Mouse (Mus musculus) limb, embryonic 15.5 days (tissue): ENCODE data around the gene Sprtn. TPM values are rescaled to one million over a fixed set of nuclear protein-coding genes. Genes with fewer than 3 reads are reported as not detected.

ENCODE experiments used
- ATAC-seq: fragments of 200-750 bp; cut with Nextera tagmentation; 2 replicates; pipeline ENCODE4 v1.8.0; 2017; ENCODE audit warnings: low read depth, moderate TSS enrichment; ENCODE audit not compliant: insufficient number of reproducible peaks, low FRiP score, low TSS enrichment
- H3K27ac ChIP-seq: fragments of 300-500 bp; sonication (generic); 2 replicates; pipeline ENCODE4 v1.5.1; 2015; ENCODE audit warnings: moderate library complexity, mild to moderate bottlenecking, inconsistent platforms
- H3K27me3 ChIP-seq: fragments of 300-500 bp; sonication (generic); 2 replicates; pipeline ENCODE4 v1.6.1; 2015; ENCODE audit warnings: inconsistent platforms
- H3K36me3 ChIP-seq: fragments of 300-500 bp; sonication (generic); 2 replicates; pipeline ENCODE4 v1.6.1; 2015; ENCODE audit warnings: inconsistent platforms
- H3K4me1 ChIP-seq: fragments of 300-500 bp; sonication (generic); 2 replicates; pipeline ENCODE4 v1.6.1; 2015; ENCODE audit warnings: inconsistent platforms
- H3K4me2 ChIP-seq: fragments of 300-500 bp; sonication (generic); 2 replicates; pipeline ENCODE4 v1.6.1; 2015; ENCODE audit warnings: mild to moderate bottlenecking, inconsistent platforms
- H3K4me3 ChIP-seq: fragments of 300-500 bp; sonication (generic); 2 replicates; pipeline ENCODE4 v1.5.1; 2015; ENCODE audit warnings: mild to moderate bottlenecking, inconsistent platforms
- H3K9ac ChIP-seq: fragments of 300-500 bp; sonication (generic); 2 replicates; pipeline ENCODE4 v1.6.1; 2015; ENCODE audit warnings: inconsistent platforms
- H3K9me3 ChIP-seq: fragments of 300-500 bp; sonication (generic); 2 replicates; pipeline ENCODE4 v1.6.1; 2016; ENCODE audit warnings: inconsistent platforms
- WGBS: fragments of 180-500 bp; shearing (Covaris S2); methylation state at CpG from one replicate; pipeline ENCODE4 v1.1.7; 2015; 5-methylcytosine and 5-hydroxymethylcytosine counted together
- polyA plus RNA-seq: library from polyadenylated mRNA; unstranded; fragments of >200 nt; fragmentation: Nextera tagmentation; extraction: Ambion mirVana; gene quantifications from 2 replicates; pipeline ENCODE4 v1.2.1, GENCODE M21; 2015

Gene Sprtn
- polyA plus RNA-seq, 1 experiment from 2014 or later, result 11.8 TPM

DNA sequence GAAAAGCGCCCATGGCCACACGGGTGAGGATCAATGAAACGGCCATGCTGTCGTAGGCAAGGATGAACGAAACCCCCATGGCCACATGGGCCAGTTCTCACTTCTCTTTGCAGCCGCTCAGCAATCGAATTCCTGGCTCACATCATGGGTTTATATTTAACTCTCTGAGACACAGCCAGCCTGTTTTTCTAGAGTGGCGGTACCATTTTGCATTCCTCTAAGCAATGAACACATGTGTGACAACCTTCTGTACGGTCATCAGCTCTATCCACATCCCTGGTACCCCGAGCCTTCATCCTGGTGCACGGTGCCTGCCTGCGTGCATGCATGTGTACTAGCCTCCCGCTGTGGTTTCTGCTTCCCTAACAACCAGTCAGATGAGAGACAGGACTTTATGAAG is 32.4 kb downstream of the Sprtn start:
- Histone ChIP-seq H3K4me2 (no peak overlapping the region), H3K4me3 (no peak overlapping the region), H3K9ac (no peak overlapping the region), H3K36me3 (0 out of 2 replicates have a peak, but pooled peaks cover 7% of the 10 kb centered on the region), H3K27ac (no peak overlapping the region), H3K9me3 (no peaks in the 10 kb centered on the region), H3K4me1 (peaks cover 30% of the 10 kb centered on the region), H3K27me3 (no peaks in the 10 kb centered on the region)
- WGBS, result 74% methylated on average over 13 of the region's 13 CpGs
- no peak for ATAC-seq

- Histone ChIP-seq H3K4me1 (peaks cover 26% of the 10 kb centered on the region), H3K4me3 (no peak overlapping the region), H3K9ac (no peak overlapping the region), H3K36me3 (0 out of 2 replicates have a peak, but pooled peaks cover 6% of the 10 kb centered on the region), H3K9me3 (no peaks in the 10 kb centered on the region), H3K27ac (no peak overlapping the region), H3K27me3 (no peaks in the 10 kb centered on the region), H3K4me2 (no peak overlapping the region)
- ATAC-seq, result no peak
- 68% methylated on average over 4 of the region's 4 CpGs for WGBS
Observed at GRCm38 (mm10) chr8:124930649-124931048, 33.0 kb downstream of the Sprtn start.

- Histone ChIP-seq H3K36me3 (0 out of 2 replicates have a peak, but pooled peaks cover 4% of the 10 kb centered on the region), H3K4me3 (no peak overlapping the region), H3K27ac (no peak overlapping the region), H3K9me3 (no peaks in the 10 kb centered on the region), H3K9ac (no peak overlapping the region), H3K4me1 (peaks cover 10% of the 10 kb centered on the region), H3K4me2 (no peak overlapping the region), H3K27me3 (no peaks in the 10 kb centered on the region)
- ATAC-seq, result no peak
- 81% methylated on average over 3 of the region's 3 CpGs for WGBS
Observed at GRCm38 (mm10) chr8:124932435-124932834, 34.7 kb downstream of the Sprtn start.

GRCm38 (mm10) chr8:124935116-124935515 is 37.4 kb downstream of the Sprtn start:
- Histone ChIP-seq H3K9me3 (no peaks in the 10 kb centered on the region), H3K36me3 (peaks cover 21% of the 10 kb centered on the region; the same call in 1 of the 2 replicates), H3K4me2 (no peak overlapping the region), H3K4me1 (peaks cover 4% of the 10 kb centered on the region), H3K9ac (no peak overlapping the region), H3K4me3 (no peak overlapping the region), H3K27ac (no peak overlapping the region), H3K27me3 (no peaks in the 10 kb centered on the region)
- no peak for ATAC-seq
- WGBS, result 84% methylated on average over 5 of the region's 5 CpGs

GRCm38 (mm10) chr8:124936699-124937098 is 39.0 kb downstream of the Sprtn start:
- Histone ChIP-seq H3K27ac (no peak overlapping the region), H3K27me3 (no peaks in the 10 kb centered on the region), H3K4me2 (no peak overlapping the region), H3K4me3 (no peak overlapping the region), H3K9ac (no peak overlapping the region), H3K36me3 (peaks cover 31% of the 10 kb centered on the region), H3K4me1 (no peaks in the 10 kb centered on the region; the same call in 1 of the 2 replicates), H3K9me3 (no peaks in the 10 kb centered on the region)
- WGBS, result 94% methylated on average over 10 of the region's 10 CpGs
- no peak for ATAC-seq

DNA sequence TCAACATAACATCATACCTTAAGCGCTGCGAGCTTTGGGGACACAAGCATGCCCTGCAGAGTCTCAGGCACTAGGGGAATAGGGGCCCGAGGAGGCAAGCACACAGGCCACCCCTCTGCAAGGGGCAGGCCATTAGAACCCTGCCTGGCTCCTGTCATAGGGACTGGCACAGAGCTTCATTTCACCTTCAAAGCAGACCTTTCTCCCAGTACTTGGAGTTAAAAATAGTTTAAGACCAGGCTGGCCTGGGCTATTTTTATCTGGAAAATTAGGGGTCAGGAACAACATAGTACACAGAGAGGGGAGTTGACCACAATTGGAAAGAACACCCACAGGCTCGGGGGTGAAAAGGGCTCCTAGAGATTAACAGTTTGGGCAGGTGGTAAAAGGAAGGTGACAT is 39.6 kb downstream of the Sprtn start:
- Histone ChIP-seq H3K27me3 (no peaks in the 10 kb centered on the region), H3K27ac (no peak overlapping the region), H3K9me3 (no peaks in the 10 kb centered on the region), H3K4me2 (no peak overlapping the region), H3K4me1 (no peaks in the 10 kb centered on the region; the same call in 1 of the 2 replicates), H3K9ac (no peak overlapping the region), H3K36me3 (peaks cover 33% of the 10 kb centered on the region), H3K4me3 (no peak overlapping the region)
- WGBS, result 90% methylated on average over 4 of the region's 4 CpGs
- no peak for ATAC-seq

- Histone ChIP-seq H3K9me3 (no peaks in the 10 kb centered on the region), H3K4me2 (no peak overlapping the region), H3K27ac (no peak overlapping the region), H3K36me3 (peaks cover 26% of the 10 kb centered on the region), H3K4me3 (no peak overlapping the region), H3K9ac (no peak overlapping the region), H3K4me1 (peaks cover 35% of the 10 kb centered on the region), H3K27me3 (no peaks in the 10 kb centered on the region)
- 91% methylated on average over 6 of the region's 6 CpGs for WGBS
- no peak for ATAC-seq
Observed at GRCm38 (mm10) chr8:124943801-124944200, 46.1 kb downstream of the Sprtn start.

DNA sequence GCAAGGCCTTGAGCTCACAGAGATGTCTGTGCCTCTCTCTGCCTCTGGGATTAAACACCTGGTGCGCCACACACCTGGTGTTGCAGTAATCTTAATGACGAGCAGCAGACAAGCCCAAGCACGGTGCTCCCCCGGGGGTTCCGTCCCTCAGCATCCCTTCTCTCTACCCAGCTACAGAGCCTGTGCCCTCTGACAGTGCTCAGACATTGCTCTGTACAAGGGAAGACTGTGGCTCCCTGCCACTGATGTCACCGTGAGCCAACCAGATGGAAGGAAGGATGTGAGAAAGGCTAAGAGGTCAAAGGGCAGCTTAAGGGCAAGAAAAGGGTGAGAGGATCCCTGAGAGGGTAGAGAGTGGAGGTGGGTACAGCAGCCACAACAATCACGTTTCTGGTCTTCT is 46.7 kb downstream of the Sprtn start:
- Histone ChIP-seq H3K9me3 (no peaks in the 10 kb centered on the region), H3K4me3 (no peak overlapping the region), H3K27ac (no peak overlapping the region), H3K36me3 (peaks cover 20% of the 10 kb centered on the region), H3K27me3 (no peaks in the 10 kb centered on the region), H3K4me2 (no peak overlapping the region), H3K9ac (no peak overlapping the region), H3K4me1 (peaks cover 35% of the 10 kb centered on the region)
- 54% methylated on average over 7 of the region's 7 CpGs for WGBS
- no peak for ATAC-seq

DNA sequence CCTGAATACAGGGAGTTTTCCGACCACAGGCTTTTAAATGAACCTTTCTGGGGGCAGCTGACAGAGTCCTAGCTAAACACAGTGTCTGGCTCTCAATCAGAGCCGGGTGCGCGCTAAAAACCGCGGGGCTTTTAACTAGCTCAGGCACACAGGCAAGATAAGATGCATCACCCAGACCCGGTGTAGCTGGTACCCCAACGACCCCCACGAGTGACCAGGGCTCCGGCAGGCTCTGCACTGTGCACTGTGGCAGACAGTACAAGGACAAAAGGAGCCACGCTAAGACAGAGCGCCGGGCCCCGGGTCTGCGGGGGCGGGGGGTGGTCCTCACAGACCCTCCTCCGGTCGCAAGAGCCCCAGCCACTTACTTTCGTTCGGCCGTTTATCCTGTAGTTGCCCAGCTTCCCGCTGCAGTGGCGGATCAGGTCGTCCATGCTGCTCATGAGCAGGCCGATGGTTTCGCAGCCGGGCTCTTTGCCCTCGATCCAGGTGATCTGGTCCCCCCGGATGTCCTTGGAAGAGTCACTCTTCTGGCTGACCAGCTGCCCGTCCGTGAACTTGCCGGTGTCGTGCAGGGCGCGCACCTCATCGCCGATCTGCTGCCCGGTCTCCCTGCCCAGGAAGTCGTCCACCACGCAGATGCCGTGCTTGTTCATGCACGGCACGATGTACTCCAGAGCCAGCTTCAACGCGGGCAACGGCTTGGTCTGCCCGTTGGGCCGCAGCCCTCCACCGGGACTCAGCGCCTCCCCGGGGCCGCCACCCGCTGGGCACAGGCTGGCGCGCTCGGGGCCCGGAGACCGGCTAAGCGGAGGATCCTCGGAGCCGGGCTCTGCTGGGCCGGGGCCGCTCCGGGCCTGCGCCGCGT is 50.4 kb downstream of the Sprtn start:
- H3K27me3 ChIP-seq, result no peaks in the 10 kb centered on the region
- no peaks in the 10 kb centered on the region for H3K36me3 ChIP-seq
- peak overlapping the region; percentile 96 for H3K27ac ChIP-seq
- H3K4me1 ChIP-seq, result peaks cover 45% of the 10 kb centered on the region
- peak overlapping the region; percentile 87 for H3K9ac ChIP-seq
- ATAC-seq, result no peak
- peak overlapping the region; percentile 86 for H3K4me2 ChIP-seq
- no peaks in the 10 kb centered on the region for H3K9me3 ChIP-seq
- peak overlapping the region; percentile 86 for H3K4me3 ChIP-seq
- WGBS, result under 1% methylated on average over 62 of the region's 67 CpGs

- WGBS, result 2% methylated on average over 50 of the region's 62 CpGs
- peak overlapping the region; percentile 86 for H3K4me2 ChIP-seq
- ATAC-seq, result no peak; the same call in 1 of the 2 replicates
- no peaks in the 10 kb centered on the region for H3K9me3 ChIP-seq
- no peaks in the 10 kb centered on the region for H3K36me3 ChIP-seq
- H3K9ac ChIP-seq, result peak overlapping the region; percentile 87
- H3K4me3 ChIP-seq, result peak overlapping the region; percentile 86
- H3K4me1 ChIP-seq, result peaks cover 45% of the 10 kb centered on the region
- H3K27ac ChIP-seq, result peak overlapping the region; percentile 96
- H3K27me3 ChIP-seq, result no peaks in the 10 kb centered on the region
Observed at GRCm38 (mm10) chr8:124948733-124949111, 51.0 kb downstream of the Sprtn start.

DNA sequence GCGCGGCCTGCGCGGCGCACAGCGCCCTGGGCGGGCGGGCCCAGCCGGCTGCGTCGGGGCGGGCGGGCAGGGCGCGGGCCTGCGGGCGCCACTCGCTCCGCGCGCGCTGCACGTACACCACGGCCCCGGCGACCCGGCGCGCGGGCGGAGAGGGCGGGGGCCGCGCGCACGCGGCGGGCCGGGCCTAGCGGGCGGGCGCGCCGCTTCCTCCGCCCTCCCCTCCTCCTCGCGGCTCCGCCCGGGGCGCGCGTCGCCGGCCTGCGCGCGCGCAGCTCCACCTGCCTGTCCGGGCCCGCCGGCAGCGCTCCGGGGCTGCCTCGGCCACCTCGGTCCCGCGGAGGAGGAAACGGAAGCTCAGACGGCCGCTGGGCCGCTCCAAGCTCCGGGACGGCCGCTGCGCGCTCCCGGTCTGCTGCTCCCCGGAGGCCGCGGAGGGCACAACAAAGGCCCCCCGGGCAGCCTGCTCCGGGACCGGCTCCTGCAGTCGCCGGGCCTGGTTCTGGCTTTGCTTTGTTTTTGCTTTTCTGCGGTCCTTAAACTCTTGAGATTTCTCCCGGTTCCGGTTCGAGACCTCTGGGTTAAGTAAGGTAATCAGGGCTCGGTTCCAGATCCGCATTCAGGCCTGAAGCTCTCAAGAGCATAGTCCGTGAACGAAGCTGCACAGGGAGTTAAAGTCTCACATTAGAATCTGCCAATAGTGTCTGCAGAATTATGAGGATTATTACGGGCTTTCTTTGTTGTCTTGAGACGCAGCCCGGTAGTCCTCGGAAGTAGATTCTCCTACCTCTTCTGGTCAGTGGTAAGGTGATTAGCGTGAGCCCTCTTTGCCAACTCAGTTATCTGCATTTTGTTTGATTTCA is 51.8 kb downstream of the Sprtn start, which contains the start of gene Egln1:
Gene Egln1 (minus strand): TSS at position 116 of the 860 bp plus-strand sequence.
- no peaks in the 10 kb centered on the region for H3K9me3 ChIP-seq
- H3K36me3 ChIP-seq, result no peaks in the 10 kb centered on the region
- peak within 1 kb of the TSS; percentile 86 for H3K4me3 ChIP-seq
- H3K4me1 ChIP-seq, result peaks cover 43% of the 10 kb centered on the region
- H3K27me3 ChIP-seq, result no peaks in the 10 kb centered on the region
- peak within 1 kb of the TSS; percentile 86 for H3K4me2 ChIP-seq
- peak within 1 kb of the TSS; percentile 87 for H3K9ac ChIP-seq
- H3K27ac ChIP-seq, result peak within 1 kb of the TSS; percentile 96
- under 1% methylated on average over 74 of the region's 98 CpGs for WGBS
- ATAC-seq, result peak; percentile 87

DNA sequence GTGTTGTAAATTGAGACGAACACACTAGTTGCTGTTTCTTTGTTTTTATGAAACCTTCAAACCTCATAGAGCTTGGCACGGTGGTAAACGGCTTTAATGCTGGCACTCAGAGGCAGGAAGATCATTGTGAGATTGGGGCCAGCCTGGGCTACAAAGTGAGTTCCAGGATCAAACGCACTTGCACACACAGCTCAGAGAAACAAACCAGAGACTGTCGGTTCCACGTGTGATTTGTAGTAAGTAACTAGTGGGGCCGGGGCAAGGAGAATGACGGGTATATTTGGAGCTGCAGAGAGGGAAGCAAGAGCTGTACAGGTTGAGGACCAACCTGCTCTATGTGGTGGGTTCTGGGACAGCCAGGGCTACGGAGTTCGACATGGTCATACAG is 52.4 kb downstream of the Sprtn start:
- ATAC-seq, result no peak
- H3K9ac ChIP-seq, result peak overlapping the region; percentile 87
- no peaks in the 10 kb centered on the region for H3K36me3 ChIP-seq
- H3K4me2 ChIP-seq, result peak overlapping the region; percentile 51
- H3K27me3 ChIP-seq, result no peaks in the 10 kb centered on the region
- peak overlapping the region; percentile 96 for H3K27ac ChIP-seq
- H3K4me3 ChIP-seq, result peak overlapping the region; percentile 86
- WGBS, result 22% methylated on average over 10 of the region's 10 CpGs
- H3K4me1 ChIP-seq, result peaks cover 37% of the 10 kb centered on the region
- no peaks in the 10 kb centered on the region for H3K9me3 ChIP-seq
